Comparison of ENCODE assay signal across 28 mouse cellular contexts in genomic region chr2:153408971-153409370, GRCm38 (mm10).
DNase-seq lines count a peak whose midpoint lies in the region; ATAC-seq and TF ChIP-seq lines count a peak whose summit lies in the region.
"Had no signal": no experiment of that assay in that cellular context is flagged by ENCODE, and none has a peak within 500 bp of the region (broad histone marks: within the 10 kb centered on the region; RNA-seq: fewer than 3 reads in every experiment).

No protein-coding gene starts in this region.

- no peak for TF ChIP-seq CTCF in heart, adult 2 months (IDR thresholded peaks at IDR 0.05)

- TF ChIP-seq POLR2A in heart, adult 2 months (IDR thresholded peaks at IDR 0.05; ENCODE audit: insufficient read depth, low read depth, low read length), result no peak

- no peaks in the 10 kb centered on the region for H3K9me3 ChIP-seq in heart, embryonic 12.5 days (replicated peaks)
- H3K9me3 ChIP-seq in heart, embryonic 10.5 days, result no peaks in the 10 kb centered on the region
- no peaks in the 10 kb centered on the region for H3K9me3 ChIP-seq in midbrain, embryonic 16.5 days (replicated peaks; ENCODE audit: control insufficient read depth, low read length, poor library complexity, severe bottlenecking)
- H3K9me3 ChIP-seq in midbrain, embryonic 10.5 days (replicated peaks), result no peaks in the 10 kb centered on the region
- H3K9me3 ChIP-seq: embryonic facial prominence, embryonic 12.5 days; hindbrain, embryonic 10.5 days; hindbrain, embryonic 15.5 days; neural tube, embryonic 13.5 days had no signal

- H3K4me3 ChIP-seq in heart, adult 2 months, result no peak overlapping the region
- no peak overlapping the region for H3K4me3 ChIP-seq in heart, embryonic 12.5 days
- no peak overlapping the region for H3K4me3 ChIP-seq in heart, embryonic 10.5 days
- H3K4me3 ChIP-seq in midbrain, embryonic 16.5 days (ENCODE audit: low read depth, low read length), result no peak overlapping the region
- no peak overlapping the region for H3K4me3 ChIP-seq in midbrain, embryonic 10.5 days
- H3K4me3 ChIP-seq: embryonic facial prominence, embryonic 12.5 days; hindbrain, embryonic 10.5 days; hindbrain, embryonic 15.5 days; neural tube, embryonic 13.5 days had no signal

- no peak for ATAC-seq in heart, embryonic 12.5 days (ENCODE audit: insufficient number of reproducible peaks, low FRiP score)
- ATAC-seq in midbrain, embryonic 16.5 days, result no peak
- ATAC-seq: inflammation-experienced regulatory T-cells, adult 6 months had no signal

- intact Hi-C loops in heart, adult 2 months (cut with DNase I), result no loop called here

- no peak for DNase-seq in heart, adult 2 months
- DNase-seq in heart, postnatal 4 days, result peak; percentile 26
- no peak for DNase-seq in heart, embryonic 10.5 days (ENCODE audit: low spot score)
- no peak for DNase-seq in midbrain, embryonic 10.5 days (ENCODE audit: low spot score)
- DNase-seq: adrenal gland, postnatal 25 days; B cell, adult 2 months; cerebellum, adult 11-12 months; cerebellum, adult 9-11 months; embryo, embryonic 11 days; gastrocnemius, postnatal 25 days; kidney, adult 2 months; layer of hippocampus, postnatal 36 days; left cerebral cortex, postnatal 4 days; liver; lung, adult 2 months; lung, postnatal 10 days; midbrain, embryonic 14.5 days; right cerebral cortex, postnatal 4 days; thymus, postnatal 4 days had no signal

- no peaks in the 10 kb centered on the region; the same call in 1 of the 2 replicates for H3K4me1 ChIP-seq in heart, adult 2 months (ENCODE audit: control insufficient read depth, insufficient read depth, low read length)
- H3K4me1 ChIP-seq in heart, embryonic 12.5 days (replicated peaks), result peaks cover 33% of the 10 kb centered on the region
- peaks cover 20% of the 10 kb centered on the region for H3K4me1 ChIP-seq in heart, embryonic 10.5 days
- no peaks in the 10 kb centered on the region for H3K4me1 ChIP-seq in midbrain, embryonic 16.5 days (ENCODE audit: control insufficient read depth, insufficient read depth, low read length)
- peaks cover 4% of the 10 kb centered on the region; the same call in 1 of the 2 replicates for H3K4me1 ChIP-seq in midbrain, embryonic 10.5 days
- H3K4me1 ChIP-seq: embryonic facial prominence, embryonic 12.5 days; hindbrain, embryonic 10.5 days; hindbrain, embryonic 15.5 days; neural tube, embryonic 13.5 days had no signal

- TF ChIP-seq EP300 in heart, adult 2 months (IDR thresholded peaks at IDR 0.05; ENCODE audit: insufficient read depth, low read depth, low read length), result no peak

- H3K27ac ChIP-seq in heart, adult 2 months, result peak overlapping the region; percentile 36; the same call in 1 of the 2 replicates
- H3K27ac ChIP-seq in heart, embryonic 12.5 days (ENCODE audit: poor library complexity, severe bottlenecking), result no peak overlapping the region
- no peak overlapping the region for H3K27ac ChIP-seq in heart, embryonic 10.5 days
- H3K27ac ChIP-seq in midbrain, embryonic 16.5 days (ENCODE audit: low read length), result 0 out of 2 replicates have a peak overlapping the region, but pooled peaks have one; percentile 22
- H3K27ac ChIP-seq in midbrain, embryonic 10.5 days (replicated peaks), result no peak overlapping the region
- H3K27ac ChIP-seq: embryonic facial prominence, embryonic 12.5 days; hindbrain, embryonic 10.5 days; hindbrain, embryonic 15.5 days; liver, embryonic 14.5 days; macrophage; neural tube, embryonic 13.5 days had no signal

- H3K27me3 ChIP-seq in heart, adult 2 months (ENCODE audit: control insufficient read depth, insufficient read depth, low read length), result no peaks in the 10 kb centered on the region
- no peaks in the 10 kb centered on the region for H3K27me3 ChIP-seq in heart, embryonic 12.5 days (replicated peaks)
- no peaks in the 10 kb centered on the region for H3K27me3 ChIP-seq in heart, embryonic 10.5 days (ENCODE audit: insufficient read depth, poor library complexity, severe bottlenecking)
- no peaks in the 10 kb centered on the region for H3K27me3 ChIP-seq in midbrain, embryonic 16.5 days (ENCODE audit: control insufficient read depth, insufficient read depth, low read depth, low read length)
- H3K27me3 ChIP-seq in midbrain, embryonic 10.5 days (ENCODE audit: low read depth, poor library complexity, severe bottlenecking), result no peaks in the 10 kb centered on the region
- H3K27me3 ChIP-seq: embryonic facial prominence, embryonic 12.5 days; hindbrain, embryonic 15.5 days; neural tube, embryonic 13.5 days had no signal

- no peaks in the 10 kb centered on the region for H3K36me3 ChIP-seq in heart, adult 2 months (ENCODE audit: control insufficient read depth, insufficient read depth, low read length)
- H3K36me3 ChIP-seq in heart, embryonic 12.5 days, result peaks cover 89% of the 10 kb centered on the region
- H3K36me3 ChIP-seq in heart, embryonic 10.5 days, result peaks cover 76% of the 10 kb centered on the region
- H3K36me3 ChIP-seq in midbrain, embryonic 16.5 days (ENCODE audit: control insufficient read depth, insufficient read depth, low read length), result peaks cover 32% of the 10 kb centered on the region
- peaks cover 84% of the 10 kb centered on the region for H3K36me3 ChIP-seq in midbrain, embryonic 10.5 days

- no peak overlapping the region for H3K9ac ChIP-seq in heart, adult 2 months (ENCODE audit: low read depth, low read length)
- no peak overlapping the region for H3K9ac ChIP-seq in heart, embryonic 12.5 days
- no peak overlapping the region for H3K9ac ChIP-seq in midbrain, embryonic 16.5 days (ENCODE audit: low read depth, low read length)
- H3K9ac ChIP-seq: embryonic facial prominence, embryonic 12.5 days; hindbrain, embryonic 15.5 days; liver, embryonic 14.5 days; neural tube, embryonic 13.5 days had no signal

- WGBS in heart, adult 2 months, result 51% methylated on average over 3 of the region's 3 CpGs
- 79% methylated on average over 3 of the region's 3 CpGs for WGBS in heart, embryonic 12.5 days
- WGBS in heart, embryonic 10.5 days, result 81% methylated on average over 3 of the region's 3 CpGs
- WGBS in midbrain, embryonic 16.5 days, result 89% methylated on average over 3 of the region's 3 CpGs
- 85% methylated on average over 3 of the region's 3 CpGs for WGBS in midbrain, embryonic 10.5 days

- no peaks in the 10 kb centered on the region for H3K79me2 ChIP-seq in heart, adult 2 months (replicated peaks; ENCODE audit: control insufficient read depth, insufficient read depth, low read length)

- H3K4me2 ChIP-seq in heart, embryonic 12.5 days, result no peak overlapping the region
- no peak overlapping the region for H3K4me2 ChIP-seq in midbrain, embryonic 16.5 days (ENCODE audit: low read length)
- H3K4me2 ChIP-seq: embryonic facial prominence, embryonic 12.5 days; hindbrain, embryonic 15.5 days; neural tube, embryonic 13.5 days had no signal

Comparison
In these comparisons a context has a peak if more than half of its experiments do, and no peak if none do; other contexts are left out.
1. H3K27ac ChIP-seq: peak in heart, adult 2 months (single experiment) and midbrain, embryonic 16.5 days (single experiment); none in heart, embryonic 12.5 days (single experiment), heart, embryonic 10.5 days (single experiment) and midbrain, embryonic 10.5 days (single experiment).